Mouse (Mus musculus) liver, embryonic 15.5 days (tissue): ENCODE measurements at regions not wholly inside any gene's neighbourhood (a gene's known extent, or its start where the extent isn't known, plus 50 kb on each side); places are given as distances from the start of the nearest gene placed in this dataset.
A peak's percentile ranks its signal among the peaks of the same experiment; 100 is the strongest.

Source experiments
- ATAC-seq: fragments of 200-750 bp; cut with Nextera tagmentation; 2 replicates; pipeline ENCODE4 v1.8.0; 2017; ENCODE audit warnings: moderate number of reproducible peaks, mild to moderate bottlenecking, moderate library complexity; ENCODE audit not compliant: insufficient read depth
- H3K27ac ChIP-seq: fragments of 300-500 bp; sonication (generic); replicated peaks from 2 replicates; pipeline ENCODE4 v1.5.1; 2015; ENCODE audit warnings: mild to moderate bottlenecking, inconsistent platforms
- H3K27me3 ChIP-seq: fragments of 300-500 bp; sonication (generic); 2 replicates; pipeline ENCODE4 v1.6.1; 2015; ENCODE audit warnings: mild to moderate bottlenecking, inconsistent platforms
- H3K36me3 ChIP-seq: fragments of 300-500 bp; sonication (generic); replicated peaks from 2 replicates; pipeline ENCODE4 v1.6.1; 2015; ENCODE audit warnings: moderate library complexity, mild to moderate bottlenecking, inconsistent platforms
- H3K4me1 ChIP-seq: fragments of 300-500 bp; sonication (generic); replicated peaks from 2 replicates; pipeline ENCODE4 v1.6.1; 2015; ENCODE audit warnings: inconsistent platforms
- H3K4me2 ChIP-seq: fragments of 300-500 bp; sonication (generic); 2 replicates; pipeline ENCODE4 v1.6.1; 2015; ENCODE audit warnings: moderate library complexity, mild to moderate bottlenecking, inconsistent platforms
- H3K4me3 ChIP-seq: fragments of 300-500 bp; sonication (generic); replicated peaks from 2 replicates; pipeline ENCODE4 v1.5.1; 2015; ENCODE audit warnings: mild to moderate bottlenecking, inconsistent platforms
- H3K9ac ChIP-seq: fragments of 300-500 bp; sonication (generic); 2 replicates; pipeline ENCODE4 v1.6.1; 2015; ENCODE audit warnings: moderate library complexity, mild to moderate bottlenecking, inconsistent platforms
- H3K9me3 ChIP-seq: fragments of 300-500 bp; sonication (generic); replicated peaks from 2 replicates; pipeline ENCODE4 v1.6.1; 2016; ENCODE audit warnings: inconsistent platforms
- WGBS: fragments of 180-500 bp; shearing (Covaris S2); methylation state at CpG from one replicate; pipeline ENCODE4 v1.1.7; 2015; ENCODE audit warnings: mixed read lengths; ENCODE audit not compliant: insufficient replicate concordance; 5-methylcytosine and 5-hydroxymethylcytosine counted together

- no peak for ATAC-seq
- no peak overlapping the region for H3K4me2 ChIP-seq
- no peaks in the 10 kb centered on the region for H3K4me1 ChIP-seq
- no peak overlapping the region for H3K4me3 ChIP-seq
- H3K9ac ChIP-seq = no peak overlapping the region
- H3K27me3 ChIP-seq = peaks cover 3% of the 10 kb centered on the region; the same call in 1 of the 2 replicates
- H3K36me3 ChIP-seq = no peaks in the 10 kb centered on the region
- H3K9me3 ChIP-seq = no peaks in the 10 kb centered on the region
- 69% methylated on average over 13 of the region's 13 CpGs for WGBS
- H3K27ac ChIP-seq = no peak overlapping the region
Observed at GRCm38 (mm10) chr11:113034911-113035310, 252.9 kb downstream of the Sox9 start.

- ATAC-seq = no peak
- Histone ChIP-seq H3K27me3 (peaks cover 3% of the 10 kb centered on the region; the same call in 1 of the 2 replicates), H3K9ac (no peak overlapping the region), H3K36me3 (no peaks in the 10 kb centered on the region), H3K4me2 (no peak overlapping the region), H3K4me3 (no peak overlapping the region), H3K27ac (no peak overlapping the region), H3K9me3 (no peaks in the 10 kb centered on the region), H3K4me1 (no peaks in the 10 kb centered on the region)
- WGBS = 47% methylated on average over 4 of the region's 4 CpGs
Observed at GRCm38 (mm10) chr11:113037736-113038135, 255.7 kb downstream of the Sox9 start.

GRCm38 (mm10) chr11:113042710-113043109 lies 260.7 kb downstream of the Sox9 start:
- WGBS = 38% methylated on average over 5 of the region's 5 CpGs
- Histone ChIP-seq H3K36me3 (no peaks in the 10 kb centered on the region), H3K4me2 (no peak overlapping the region), H3K4me1 (no peaks in the 10 kb centered on the region), H3K9ac (no peak overlapping the region), H3K4me3 (no peak overlapping the region), H3K9me3 (no peaks in the 10 kb centered on the region), H3K27me3 (no peaks in the 10 kb centered on the region), H3K27ac (no peak overlapping the region)
- no peak for ATAC-seq

- no peak for ATAC-seq
- Histone ChIP-seq H3K9ac (no peak overlapping the region), H3K4me3 (no peak overlapping the region), H3K27me3 (no peaks in the 10 kb centered on the region), H3K9me3 (no peaks in the 10 kb centered on the region), H3K4me1 (no peaks in the 10 kb centered on the region), H3K27ac (no peak overlapping the region), H3K36me3 (no peaks in the 10 kb centered on the region), H3K4me2 (no peak overlapping the region)
- 36% methylated on average over 20 of the region's 20 CpGs for WGBS
Observed at GRCm38 (mm10) chr11:113046200-113047051, 264.4 kb downstream of the Sox9 start.

- no peaks in the 10 kb centered on the region for H3K36me3 ChIP-seq
- no peak overlapping the region for H3K9ac ChIP-seq
- no peaks in the 10 kb centered on the region for H3K9me3 ChIP-seq
- H3K4me2 ChIP-seq = no peak overlapping the region
- no peak for ATAC-seq
- WGBS = 69% methylated on average over 7 of the region's 7 CpGs
- H3K4me3 ChIP-seq = no peak overlapping the region
- no peaks in the 10 kb centered on the region for H3K27me3 ChIP-seq
- no peak overlapping the region for H3K27ac ChIP-seq
- 0 out of 2 replicates have a peak, but pooled peaks cover 8% of the 10 kb centered on the region for H3K4me1 ChIP-seq
Observed at GRCm38 (mm10) chr11:113048158-113048557, 266.1 kb downstream of the Sox9 start.

- H3K27me3 ChIP-seq = no peaks in the 10 kb centered on the region
- H3K4me2 ChIP-seq = no peak overlapping the region
- H3K9ac ChIP-seq = no peak overlapping the region
- H3K9me3 ChIP-seq = no peaks in the 10 kb centered on the region
- no peak for ATAC-seq
- H3K4me3 ChIP-seq = no peak overlapping the region
- H3K36me3 ChIP-seq = no peaks in the 10 kb centered on the region
- WGBS = 54% methylated on average over 8 of the region's 8 CpGs
- no peak overlapping the region for H3K27ac ChIP-seq
- 0 out of 2 replicates have a peak, but pooled peaks cover 8% of the 10 kb centered on the region for H3K4me1 ChIP-seq
Observed at GRCm38 (mm10) chr11:113049593-113049992, 267.6 kb downstream of the Sox9 start.

- 42% methylated on average over 11 of the region's 11 CpGs for WGBS
- Histone ChIP-seq H3K4me2 (no peak overlapping the region), H3K36me3 (no peaks in the 10 kb centered on the region), H3K9me3 (no peaks in the 10 kb centered on the region), H3K9ac (no peak overlapping the region), H3K4me1 (peaks cover 21% of the 10 kb centered on the region), H3K27me3 (no peaks in the 10 kb centered on the region), H3K27ac (no peak overlapping the region), H3K4me3 (no peak overlapping the region)
- peak; percentile 8; the same call in 1 of the 2 replicates for ATAC-seq
Observed at GRCm38 (mm10) chr11:113052536-113052935, 270.5 kb downstream of the Sox9 start.

- no peak overlapping the region for H3K27ac ChIP-seq
- ATAC-seq = peak; percentile 72
- H3K36me3 ChIP-seq = no peaks in the 10 kb centered on the region
- H3K9ac ChIP-seq = no peak overlapping the region
- H3K4me2 ChIP-seq = peak overlapping the region; percentile 7; the same call in 1 of the 2 replicates
- H3K27me3 ChIP-seq = no peaks in the 10 kb centered on the region
- peaks cover 27% of the 10 kb centered on the region for H3K4me1 ChIP-seq
- 42% methylated on average over 12 of the region's 12 CpGs for WGBS
- H3K4me3 ChIP-seq = no peak overlapping the region
- H3K9me3 ChIP-seq = no peaks in the 10 kb centered on the region
Observed at GRCm38 (mm10) chr11:113056042-113056632, 274.1 kb downstream of the Sox9 start.

- Histone ChIP-seq H3K27ac (no peak overlapping the region), H3K36me3 (no peaks in the 10 kb centered on the region), H3K9ac (no peak overlapping the region), H3K4me3 (no peak overlapping the region), H3K4me1 (peaks cover 32% of the 10 kb centered on the region), H3K4me2 (no peak overlapping the region), H3K27me3 (no peaks in the 10 kb centered on the region), H3K9me3 (no peaks in the 10 kb centered on the region)
- no peak for ATAC-seq
- 40% methylated on average over 5 of the region's 5 CpGs for WGBS
Observed at GRCm38 (mm10) chr11:113056824-113057223, 274.8 kb downstream of the Sox9 start.

- H3K4me3 ChIP-seq = no peak overlapping the region
- 52% methylated on average over 4 of the region's 4 CpGs for WGBS
- no peaks in the 10 kb centered on the region for H3K9me3 ChIP-seq
- H3K4me1 ChIP-seq = no peaks in the 10 kb centered on the region
- no peak overlapping the region for H3K27ac ChIP-seq
- H3K9ac ChIP-seq = no peak overlapping the region
- H3K4me2 ChIP-seq = no peak overlapping the region
- ATAC-seq = no peak
- H3K36me3 ChIP-seq = no peaks in the 10 kb centered on the region
- no peaks in the 10 kb centered on the region for H3K27me3 ChIP-seq
Observed at GRCm38 (mm10) chr11:113070365-113070764, 288.3 kb downstream of the Sox9 start.

- H3K9me3 ChIP-seq = no peaks in the 10 kb centered on the region
- no peaks in the 10 kb centered on the region for H3K4me1 ChIP-seq
- ATAC-seq = no peak
- H3K36me3 ChIP-seq = no peaks in the 10 kb centered on the region
- H3K4me3 ChIP-seq = no peak overlapping the region
- no peak overlapping the region for H3K9ac ChIP-seq
- no peak overlapping the region for H3K27ac ChIP-seq
- H3K4me2 ChIP-seq = no peak overlapping the region
- WGBS = 63% methylated on average over 10 of the region's 10 CpGs
- H3K27me3 ChIP-seq = no peaks in the 10 kb centered on the region
Observed at GRCm38 (mm10) chr11:113071942-113072341, 289.9 kb downstream of the Sox9 start.
